ENCODE assay signal across 38 mouse cellular contexts in genomic region chr10:129014477-129014876, GRCm38 (mm10). TPM values are rescaled to one million over a fixed set of nuclear protein-coding genes. Genes with fewer than 3 reads are reported as not detected.
"Had no signal": no experiment of that assay in that cellular context is flagged by ENCODE, and none has a peak within 500 bp of the region (broad histone marks: within the 10 kb centered on the region; RNA-seq: fewer than 3 reads in every experiment).

No protein-coding gene starts in this region.

- H3K4me1 ChIP-seq: heart, embryonic 13.5 days; heart, embryonic 15.5 days; hindbrain, embryonic 13.5 days; hindbrain, embryonic 15.5 days; kidney, embryonic 15.5 days; limb, embryonic 12.5 days had no signal

- H3K27me3 ChIP-seq: heart, embryonic 13.5 days; heart, embryonic 15.5 days; hindbrain, embryonic 13.5 days; hindbrain, embryonic 15.5 days; kidney, embryonic 15.5 days; limb, embryonic 12.5 days had no signal

- H3K27ac ChIP-seq: heart, adult 2 months; heart, embryonic 13.5 days; heart, embryonic 15.5 days; hindbrain, embryonic 13.5 days; hindbrain, embryonic 15.5 days; hindbrain, postnatal 0 days; kidney, embryonic 15.5 days; kidney, postnatal 0 days; limb, embryonic 12.5 days; liver, embryonic 14.5 days had no signal

- DNase-seq: gastrocnemius, postnatal 14 days; gastrocnemius, postnatal 36 days; heart, adult 2 months; heart, postnatal 14 days; heart, postnatal 36 days; kidney, adult 11 months; kidney, postnatal 14 days; layer of hippocampus, adult 9-11 months; layer of hippocampus, postnatal 36 days; left cerebral cortex, postnatal 4 days; liver had no signal

- H3K36me3 ChIP-seq: heart, embryonic 13.5 days; heart, embryonic 15.5 days; hindbrain, embryonic 13.5 days; hindbrain, embryonic 15.5 days; kidney, embryonic 15.5 days; limb, embryonic 12.5 days had no signal

- H3K9ac ChIP-seq: heart, embryonic 13.5 days; heart, embryonic 15.5 days; hindbrain, embryonic 13.5 days; hindbrain, embryonic 15.5 days; kidney, embryonic 15.5 days; limb, embryonic 12.5 days; liver, embryonic 14.5 days had no signal

- H3K9me3 ChIP-seq: heart, embryonic 13.5 days; heart, embryonic 15.5 days; hindbrain, embryonic 13.5 days; hindbrain, embryonic 15.5 days; kidney, embryonic 15.5 days; limb, embryonic 12.5 days had no signal

- H3K4me3 ChIP-seq: heart, adult 2 months; heart, embryonic 13.5 days; heart, embryonic 15.5 days; hindbrain, embryonic 13.5 days; hindbrain, embryonic 15.5 days; kidney, embryonic 15.5 days; limb, embryonic 12.5 days had no signal

- H3K4me2 ChIP-seq: heart, embryonic 11.5 days; heart, embryonic 13.5 days; heart, embryonic 15.5 days; hindbrain, embryonic 13.5 days; hindbrain, embryonic 15.5 days; kidney, embryonic 15.5 days; limb, embryonic 12.5 days had no signal

- ATAC-seq: hindbrain, postnatal 0 days; intestine, embryonic 16.5 days had no signal

RNA-seq across cellular contexts. Expression of gene Olfr763, which starts 3.9 kb away (rescaled TPM):
- total RNA-seq: gastrocnemius, adult 18-20 months; gastrocnemius, adult 8-10 months; gastrocnemius, postnatal 14 days; gastrocnemius, postnatal 36 days; heart, adult 2 months; heart, postnatal 14 days; heart, postnatal 36 days; hematopoietic stem cell, adult 5-6 weeks; hindbrain, postnatal 0 days; layer of hippocampus, adult 18-20 months; layer of hippocampus, adult 8-10 months; layer of hippocampus, postnatal 14 days; layer of hippocampus, postnatal 36 days; left cerebral cortex, adult 18-20 months; left cerebral cortex, adult 8-10 months; left cerebral cortex, postnatal 10 days; left cerebral cortex, postnatal 25 days; left cerebral cortex, postnatal 4 days had no signal
- polyA plus RNA-seq: gonadal fat pad, adult 2 months; heart, adult 2 months; heart, embryonic 11.5 days; heart, embryonic 13.5 days; heart, embryonic 15.5 days; heart, postnatal 0 days; hindbrain, embryonic 11.5 days; hindbrain, embryonic 13.5 days; hindbrain, embryonic 15.5 days; hindbrain, postnatal 0 days; intestine, embryonic 14.5 days; intestine, embryonic 16.5 days; kidney, embryonic 15.5 days; kidney, postnatal 0 days; large intestine, adult 2 months; limb, embryonic 12.5 days; limb, embryonic 14.5 days; liver, embryonic 14.5 days had no signal

RNA-seq across cellular contexts. Expression of gene Olfr764-ps1, which starts 25.2 kb away (rescaled TPM):
- total RNA-seq: gastrocnemius, adult 18-20 months; gastrocnemius, adult 8-10 months; gastrocnemius, postnatal 14 days; gastrocnemius, postnatal 36 days; heart, adult 2 months; heart, postnatal 14 days; heart, postnatal 36 days; hematopoietic stem cell, adult 5-6 weeks; hindbrain, postnatal 0 days; layer of hippocampus, adult 18-20 months; layer of hippocampus, adult 8-10 months; layer of hippocampus, postnatal 14 days; layer of hippocampus, postnatal 36 days; left cerebral cortex, adult 18-20 months; left cerebral cortex, adult 8-10 months; left cerebral cortex, postnatal 10 days; left cerebral cortex, postnatal 25 days; left cerebral cortex, postnatal 4 days had no signal
- polyA plus RNA-seq: gonadal fat pad, adult 2 months; heart, adult 2 months; heart, embryonic 11.5 days; heart, embryonic 13.5 days; heart, embryonic 15.5 days; heart, postnatal 0 days; hindbrain, embryonic 11.5 days; hindbrain, embryonic 13.5 days; hindbrain, embryonic 15.5 days; hindbrain, postnatal 0 days; intestine, embryonic 14.5 days; intestine, embryonic 16.5 days; kidney, embryonic 15.5 days; kidney, postnatal 0 days; large intestine, adult 2 months; limb, embryonic 12.5 days; liver, embryonic 14.5 days had no signal

RNA-seq across cellular contexts. Expression of gene Olfr9, which starts 25.2 kb away (rescaled TPM):
- total RNA-seq: gastrocnemius, adult 18-20 months; gastrocnemius, adult 8-10 months; gastrocnemius, postnatal 14 days; gastrocnemius, postnatal 36 days; heart, adult 2 months; heart, postnatal 14 days; heart, postnatal 36 days; hematopoietic stem cell, adult 5-6 weeks; hindbrain, postnatal 0 days; layer of hippocampus, adult 18-20 months; layer of hippocampus, adult 8-10 months; layer of hippocampus, postnatal 14 days; layer of hippocampus, postnatal 36 days; left cerebral cortex, adult 18-20 months; left cerebral cortex, adult 8-10 months; left cerebral cortex, postnatal 10 days; left cerebral cortex, postnatal 25 days; left cerebral cortex, postnatal 4 days had no signal
- polyA plus RNA-seq: gonadal fat pad, adult 2 months; heart, adult 2 months; heart, embryonic 11.5 days; heart, embryonic 13.5 days; heart, embryonic 15.5 days; heart, postnatal 0 days; hindbrain, embryonic 11.5 days; hindbrain, embryonic 13.5 days; hindbrain, embryonic 15.5 days; hindbrain, postnatal 0 days; intestine, embryonic 14.5 days; intestine, embryonic 16.5 days; kidney, embryonic 15.5 days; kidney, postnatal 0 days; large intestine, adult 2 months; limb, embryonic 12.5 days; limb, embryonic 14.5 days; liver, embryonic 14.5 days had no signal

RNA-seq across cellular contexts. Expression of gene Olfr765, which starts 35.3 kb away (rescaled TPM):
- total RNA-seq: gastrocnemius, adult 18-20 months; gastrocnemius, adult 8-10 months; gastrocnemius, postnatal 14 days; gastrocnemius, postnatal 36 days; heart, adult 2 months; heart, postnatal 14 days; heart, postnatal 36 days; hematopoietic stem cell, adult 5-6 weeks; hindbrain, postnatal 0 days; layer of hippocampus, adult 18-20 months; layer of hippocampus, adult 8-10 months; layer of hippocampus, postnatal 14 days; layer of hippocampus, postnatal 36 days; left cerebral cortex, adult 18-20 months; left cerebral cortex, adult 8-10 months; left cerebral cortex, postnatal 10 days; left cerebral cortex, postnatal 25 days; left cerebral cortex, postnatal 4 days had no signal
- polyA plus RNA-seq: gonadal fat pad, adult 2 months; heart, adult 2 months; heart, embryonic 11.5 days; heart, embryonic 13.5 days; heart, embryonic 15.5 days; heart, postnatal 0 days; hindbrain, embryonic 11.5 days; hindbrain, embryonic 13.5 days; hindbrain, embryonic 15.5 days; hindbrain, postnatal 0 days; intestine, embryonic 14.5 days; intestine, embryonic 16.5 days; kidney, embryonic 15.5 days; kidney, postnatal 0 days; large intestine, adult 2 months; limb, embryonic 12.5 days; limb, embryonic 14.5 days; liver, embryonic 14.5 days had no signal

RNA-seq across cellular contexts. Expression of gene Mettl7b, which starts 53.7 kb away (rescaled TPM):
- total RNA-seq: heart, adult 2 months; heart, postnatal 14 days; heart, postnatal 36 days; hematopoietic stem cell, adult 5-6 weeks; hindbrain, postnatal 0 days; layer of hippocampus, adult 18-20 months; layer of hippocampus, adult 8-10 months; layer of hippocampus, postnatal 14 days; layer of hippocampus, postnatal 36 days; left cerebral cortex, adult 18-20 months; left cerebral cortex, adult 8-10 months; left cerebral cortex, postnatal 10 days; left cerebral cortex, postnatal 25 days; left cerebral cortex, postnatal 4 days had no signal
- polyA plus RNA-seq: heart, embryonic 11.5 days; heart, embryonic 13.5 days; heart, embryonic 15.5 days; heart, postnatal 0 days; hindbrain, embryonic 11.5 days; hindbrain, embryonic 13.5 days; hindbrain, embryonic 15.5 days; hindbrain, postnatal 0 days; limb, embryonic 12.5 days; liver, embryonic 14.5 days had no signal
